Mouse (Mus musculus) urinary bladder, postnatal 36 days (tissue): ENCODE results near the gene Scml4.

Experiments
- DNase-seq, 2 experiments: peaks; one replicate each; pipeline ENCODE4 v3.0.0; 2022; ENCODE audit warnings: low spot score in 2 of 2, mixed read lengths in 1 of 2

Gene Scml4

GRCm38 (mm10) chr10:42901361-42901760, 41.2 kb downstream of the Scml4 start:
- no peak for DNase-seq

GRCm38 (mm10) chr10:42903054-42903453, 42.9 kb downstream of the Scml4 start:
- DNase-seq, result no peak

GRCm38 (mm10) chr10:42908562-42908961, 48.4 kb downstream of the Scml4 start:
- DNase-seq, result no peak

- no peak for DNase-seq
These were observed 50.4 kb downstream of the Scml4 start for GRCm38 (mm10) chr10:42910567-42910966.

GRCm38 (mm10) chr10:42912056-42912455, 51.9 kb downstream of the Scml4 start:
- no peak for DNase-seq

- DNase-seq, result no peak
These were observed 53.0 kb downstream of the Scml4 start for GRCm38 (mm10) chr10:42913196-42913595.

GRCm38 (mm10) chr10:42914146-42914545, 54.0 kb downstream of the Scml4 start:
- no peak for DNase-seq

- DNase-seq, result no peak
These were observed 57.2 kb downstream of the Scml4 start for GRCm38 (mm10) chr10:42917355-42917754.

GRCm38 (mm10) chr10:42919786-42920185, 59.6 kb downstream of the Scml4 start:
- no peak for DNase-seq

GRCm38 (mm10) chr10:42925103-42925866, 65.1 kb downstream of the Scml4 start:
- no peak for DNase-seq

- DNase-seq, result no peak
These were observed 70.0 kb downstream of the Scml4 start for GRCm38 (mm10) chr10:42930121-42930650.

- no peak for DNase-seq
These were observed 72.8 kb downstream of the Scml4 start for GRCm38 (mm10) chr10:42932862-42933480.

GRCm38 (mm10) chr10:42934672-42935071, 74.5 kb downstream of the Scml4 start:
- no peak for DNase-seq

- no peak for DNase-seq
These were observed 76.0 kb downstream of the Scml4 start for GRCm38 (mm10) chr10:42936205-42936604.

- no peak for DNase-seq
These were observed 78.2 kb downstream of the Scml4 start for GRCm38 (mm10) chr10:42938361-42938760.

- no peak for DNase-seq
These were observed 79.5 kb downstream of the Scml4 start for GRCm38 (mm10) chr10:42939691-42940090.

- DNase-seq, result no peak
These were observed 80.3 kb downstream of the Scml4 start for GRCm38 (mm10) chr10:42940193-42941050.

- no peak for DNase-seq
These were observed 81.1 kb downstream of the Scml4 start for GRCm38 (mm10) chr10:42941278-42941677.

GRCm38 (mm10) chr10:42941697-42942221, 81.6 kb downstream of the Scml4 start:
- DNase-seq, result peak; percentile 44 to 56

- no peak for DNase-seq
These were observed 82.1 kb downstream of the Scml4 start for GRCm38 (mm10) chr10:42942300-42942699.

- no peak for DNase-seq
These were observed 85.1 kb downstream of the Scml4 start for GRCm38 (mm10) chr10:42945316-42945715.

- no peak for DNase-seq
These were observed 87.2 kb downstream of the Scml4 start for GRCm38 (mm10) chr10:42947336-42947735.
